Mouse (Mus musculus) stomach, embryonic 14.5 days (tissue): ENCODE results near the gene Cpne4. TPM values are rescaled to one million over a fixed set of nuclear protein-coding genes. Genes with fewer than 3 reads are reported as not detected.

ENCODE experiments used
- ATAC-seq: fragments of 200-750 bp; cut with Nextera tagmentation; 2 replicates; pipeline ENCODE4 v1.8.0; 2017; ENCODE audit warnings: low read depth, moderate TSS enrichment; ENCODE audit not compliant: insufficient number of reproducible peaks, insufficient read depth, low FRiP score
- H3K27ac ChIP-seq: fragments of 300-500 bp; sonication (generic); 2 replicates; pipeline ENCODE4 v1.5.1; 2014; ENCODE audit warnings: mild to moderate bottlenecking, low read length, moderate library complexity, mixed read lengths
- H3K27me3 ChIP-seq: fragments of 300-500 bp; sonication (generic); 2 replicates; pipeline ENCODE4 v1.6.1; 2014; ENCODE audit warnings: low read length, control low read depth, mixed read lengths; ENCODE audit not compliant: control insufficient read depth, insufficient read depth
- H3K36me3 ChIP-seq: fragments of 300-500 bp; sonication (generic); 2 replicates; pipeline ENCODE4 v1.6.1; 2014; ENCODE audit warnings: mild to moderate bottlenecking, control low read depth, low read length, moderate library complexity, mixed read lengths; ENCODE audit not compliant: control insufficient read depth, insufficient read depth
- H3K4me1 ChIP-seq: fragments of 300-500 bp; sonication (generic); 2 replicates; pipeline ENCODE4 v1.6.1; 2014; ENCODE audit warnings: low read length, control low read depth, mixed read lengths; ENCODE audit not compliant: control insufficient read depth, insufficient read depth
- H3K4me2 ChIP-seq: fragments of 300-500 bp; sonication (generic); replicated peaks from 2 replicates; pipeline ENCODE4 v1.6.1; 2014; ENCODE audit warnings: low read depth, low read length, control low read depth
- H3K4me3 ChIP-seq: fragments of 300-500 bp; sonication (generic); 2 replicates; pipeline ENCODE4 v1.5.1; 2014; ENCODE audit warnings: low read depth, low read length, control low read depth
- H3K9ac ChIP-seq: fragments of 300-500 bp; sonication (generic); replicated peaks from 2 replicates; pipeline ENCODE4 v1.6.1; 2014; ENCODE audit warnings: low read depth, mild to moderate bottlenecking, control low read depth, low read length, moderate library complexity, mixed read lengths
- H3K9me3 ChIP-seq: fragments of 300-500 bp; sonication (generic); 2 replicates; pipeline ENCODE4 v1.6.1; 2016; ENCODE audit warnings: low read depth, low read length, control low read depth; ENCODE audit not compliant: control insufficient read depth
- WGBS: fragments of 180-500 bp; shearing (Covaris S2); extraction: QIAGEN DNeasy Blood & Tissue Kit; methylation state at CpG from one replicate; pipeline ENCODE4 v1.1.7; 2014; 5-methylcytosine and 5-hydroxymethylcytosine counted together
- polyA plus RNA-seq: library from polyadenylated mRNA; unstranded; fragments of >200 nt; fragmentation: Nextera tagmentation; extraction: Ambion mirVana; gene quantifications from 2 replicates; pipeline ENCODE4 v1.2.1, GENCODE M21; 2014

Cpne4 gene
- polyA plus RNA-seq, 1 experiment from 2014 or later: 0.48 TPM

GRCm38 (mm10) chr9:104872586-104872985 lies 325.5 kb downstream of the Cpne4 start:
- H3K36me3 ChIP-seq: no peaks in the 10 kb centered on the region
- no peak for ATAC-seq
- no peak overlapping the region for H3K4me2 ChIP-seq
- no peaks in the 10 kb centered on the region for H3K4me1 ChIP-seq
- H3K9me3 ChIP-seq: no peaks in the 10 kb centered on the region
- 81% methylated on average over 4 of the region's 4 CpGs for WGBS
- H3K27me3 ChIP-seq: no peaks in the 10 kb centered on the region
- no peak overlapping the region for H3K4me3 ChIP-seq
- no peak overlapping the region for H3K9ac ChIP-seq
- no peak overlapping the region for H3K27ac ChIP-seq

- Histone ChIP-seq H3K9me3 (no peaks in the 10 kb centered on the region), H3K27ac (no peak overlapping the region), H3K4me3 (no peak overlapping the region), H3K27me3 (no peaks in the 10 kb centered on the region), H3K9ac (no peak overlapping the region), H3K4me2 (no peak overlapping the region), H3K4me1 (no peaks in the 10 kb centered on the region), H3K36me3 (no peaks in the 10 kb centered on the region)
- ATAC-seq: no peak
- 82% methylated on average over 3 of the region's 3 CpGs for WGBS
These were observed 327.1 kb downstream of the Cpne4 start for GRCm38 (mm10) chr9:104874157-104874556.

GRCm38 (mm10) chr9:104877014-104877413 lies 329.9 kb downstream of the Cpne4 start:
- H3K9me3 ChIP-seq: no peaks in the 10 kb centered on the region
- no peaks in the 10 kb centered on the region for H3K36me3 ChIP-seq
- H3K9ac ChIP-seq: no peak overlapping the region
- no peak overlapping the region for H3K4me3 ChIP-seq
- H3K27ac ChIP-seq: no peak overlapping the region
- WGBS: 69% methylated on average over 3 of the region's 3 CpGs
- no peaks in the 10 kb centered on the region for H3K4me1 ChIP-seq
- ATAC-seq: no peak
- no peaks in the 10 kb centered on the region for H3K27me3 ChIP-seq
- no peak overlapping the region for H3K4me2 ChIP-seq

GRCm38 (mm10) chr9:104878558-104878957 lies 331.5 kb downstream of the Cpne4 start:
- Histone ChIP-seq H3K27ac (no peak overlapping the region), H3K9me3 (no peaks in the 10 kb centered on the region), H3K9ac (no peak overlapping the region), H3K36me3 (no peaks in the 10 kb centered on the region), H3K27me3 (no peaks in the 10 kb centered on the region), H3K4me1 (no peaks in the 10 kb centered on the region), H3K4me2 (no peak overlapping the region), H3K4me3 (no peak overlapping the region)
- WGBS: 78% methylated on average over 6 of the region's 6 CpGs
- no peak for ATAC-seq

- Histone ChIP-seq H3K27me3 (no peaks in the 10 kb centered on the region), H3K9me3 (no peaks in the 10 kb centered on the region), H3K4me2 (no peak overlapping the region), H3K27ac (no peak overlapping the region), H3K9ac (no peak overlapping the region), H3K4me3 (no peak overlapping the region), H3K4me1 (no peaks in the 10 kb centered on the region), H3K36me3 (no peaks in the 10 kb centered on the region)
- no peak for ATAC-seq
- WGBS: 76% methylated on average over 3 of the region's 3 CpGs
These were observed 343.4 kb downstream of the Cpne4 start for GRCm38 (mm10) chr9:104890517-104890916.

GRCm38 (mm10) chr9:104895360-104895759 lies 348.3 kb downstream of the Cpne4 start:
- H3K4me3 ChIP-seq: no peak overlapping the region
- WGBS: 68% methylated on average over 4 of the region's 4 CpGs
- H3K9ac ChIP-seq: no peak overlapping the region
- H3K4me2 ChIP-seq: no peak overlapping the region
- H3K4me1 ChIP-seq: no peaks in the 10 kb centered on the region
- H3K36me3 ChIP-seq: no peaks in the 10 kb centered on the region
- no peaks in the 10 kb centered on the region for H3K9me3 ChIP-seq
- ATAC-seq: no peak
- H3K27ac ChIP-seq: no peak overlapping the region
- H3K27me3 ChIP-seq: no peaks in the 10 kb centered on the region

GRCm38 (mm10) chr9:104901118-104901517 lies 354.0 kb downstream of the Cpne4 start:
- no peaks in the 10 kb centered on the region for H3K4me1 ChIP-seq
- no peaks in the 10 kb centered on the region for H3K36me3 ChIP-seq
- no peaks in the 10 kb centered on the region for H3K9me3 ChIP-seq
- H3K27ac ChIP-seq: no peak overlapping the region
- H3K27me3 ChIP-seq: no peaks in the 10 kb centered on the region
- H3K4me3 ChIP-seq: no peak overlapping the region
- 46% methylated on average over 6 of the region's 6 CpGs for WGBS
- peak; percentile 94 for ATAC-seq
- no peak overlapping the region for H3K9ac ChIP-seq
- H3K4me2 ChIP-seq: no peak overlapping the region

GRCm38 (mm10) chr9:104901827-104902226 lies 354.7 kb downstream of the Cpne4 start:
- no peak for ATAC-seq

GRCm38 (mm10) chr9:104912686-104913085 lies 365.6 kb downstream of the Cpne4 start:
- Histone ChIP-seq H3K4me2 (no peak overlapping the region), H3K27me3 (no peaks in the 10 kb centered on the region), H3K4me3 (no peak overlapping the region), H3K9me3 (no peaks in the 10 kb centered on the region), H3K36me3 (no peaks in the 10 kb centered on the region), H3K27ac (no peak overlapping the region), H3K9ac (no peak overlapping the region), H3K4me1 (no peaks in the 10 kb centered on the region)
- ATAC-seq: no peak
- WGBS: 50% methylated on average over 2 of the region's 2 CpGs

More at GRCm38 (mm10) chr9:104901827-104902226, 354.7 kb downstream of the Cpne4 start:
- H3K4me2 ChIP-seq: no peak overlapping the region
- no peaks in the 10 kb centered on the region for H3K4me1 ChIP-seq
- H3K4me3 ChIP-seq: no peak overlapping the region
- H3K27ac ChIP-seq: no peak overlapping the region
- no peaks in the 10 kb centered on the region for H3K27me3 ChIP-seq
- no peaks in the 10 kb centered on the region for H3K9me3 ChIP-seq
- WGBS: 59% methylated on average over 2 of the region's 2 CpGs
- H3K9ac ChIP-seq: no peak overlapping the region
- H3K36me3 ChIP-seq: no peaks in the 10 kb centered on the region
